Mouse (Mus musculus): Measurements from ENCODE around the gene Nfia. TPM values are rescaled to one million over a fixed set of nuclear protein-coding genes. Genes with fewer than 3 reads are reported as not detected.

Gene Nfia
- polyA plus RNA-seq, 1 experiment = 1.4 TPM

DNA sequence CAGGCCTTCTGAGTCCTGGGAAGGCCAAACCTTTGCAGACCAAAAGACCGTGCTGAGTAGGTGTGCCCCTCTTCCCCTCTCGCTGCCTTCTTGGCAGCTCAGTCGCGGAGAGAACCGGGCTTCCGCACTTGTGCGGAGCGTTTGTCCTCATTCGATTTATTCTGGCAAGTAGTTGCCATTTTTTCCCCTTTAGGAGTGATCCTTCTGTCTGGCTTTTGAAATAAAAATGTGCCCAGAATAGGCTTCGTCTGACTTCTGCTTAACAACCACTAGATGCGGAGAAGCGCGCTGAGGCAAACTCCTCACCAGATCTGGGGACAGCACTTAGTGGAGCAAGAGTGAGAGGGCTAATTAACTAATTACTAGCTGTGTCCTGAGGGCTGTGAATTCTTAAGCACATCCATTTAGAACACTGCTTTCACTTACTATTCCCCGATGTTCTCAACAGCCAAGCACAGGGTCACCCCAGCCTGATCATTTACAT lies 14.5 kb upstream of the Nfia start:
- Histone ChIP-seq H3K4me1 (ENCODE audit: control insufficient read depth, insufficient read depth, low read length) (no peaks in the 10 kb centered on the region), H3K9me3 (replicated peaks; ENCODE audit: control insufficient read depth, insufficient read depth, low read length, poor library complexity, severe bottlenecking) (peaks cover 4% of the 10 kb centered on the region), H3K27me3 (ENCODE audit: control insufficient read depth, insufficient read depth, low read length, poor library complexity, severe bottlenecking) (peaks cover 15% of the 10 kb centered on the region), H3K27ac (ENCODE audit: insufficient read depth, low read length) (no peak overlapping the region), H3K4me3 (ENCODE audit: low read depth, low read length) (peak overlapping the region; percentile 48; the same call in 1 of the 2 replicates), H3K36me3 (ENCODE audit: control insufficient read depth, insufficient read depth, low read length, poor library complexity, severe bottlenecking) (no peaks in the 10 kb centered on the region), H3K9ac (ENCODE audit: low read depth, poor library complexity, severe bottlenecking) (no peak overlapping the region)
- no peak for TF ChIP-seq CTCF (IDR thresholded peaks at IDR 0.05; ENCODE audit: low read depth, low read length)
- TF ChIP-seq EP300 (IDR thresholded peaks at IDR 0.05; ENCODE audit: insufficient read depth, low read depth, low read length) = no peak
- TF ChIP-seq POLR2A (IDR thresholded peaks at IDR 0.05; ENCODE audit: insufficient read depth, low read length) = no peak

DNA sequence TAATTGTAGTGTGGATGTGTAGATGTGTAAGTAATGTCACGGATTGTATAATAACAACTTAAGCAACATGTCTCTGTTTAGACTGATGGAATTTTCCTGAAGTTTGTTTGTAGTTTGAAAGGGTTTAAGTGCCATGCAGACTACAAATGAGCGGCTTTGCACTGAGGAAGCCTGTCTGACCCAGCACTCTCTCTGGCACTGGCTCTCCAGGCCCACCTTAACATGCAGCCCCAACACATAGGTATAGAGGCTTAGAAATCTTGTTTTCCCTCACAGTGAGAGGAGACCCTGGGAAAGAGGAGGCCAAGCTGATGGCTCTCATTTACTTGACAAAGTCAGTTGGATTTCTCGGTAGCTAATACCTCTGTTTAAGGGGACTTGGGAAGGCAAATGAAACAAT lies 13.9 kb upstream of the Nfia start:
- TF ChIP-seq POLR2A (IDR thresholded peaks at IDR 0.05; ENCODE audit: insufficient read depth, low read length) = no peak
- TF ChIP-seq EP300 (IDR thresholded peaks at IDR 0.05; ENCODE audit: insufficient read depth, low read depth, low read length) = no peak
- TF ChIP-seq CTCF (IDR thresholded peaks at IDR 0.05; ENCODE audit: low read depth, low read length) = no peak
- Histone ChIP-seq H3K4me3 (ENCODE audit: low read depth, low read length) (no peak overlapping the region), H3K27ac (ENCODE audit: insufficient read depth, low read length) (no peak overlapping the region), H3K9ac (ENCODE audit: low read depth, poor library complexity, severe bottlenecking) (no peak overlapping the region), H3K27me3 (ENCODE audit: control insufficient read depth, insufficient read depth, low read length, poor library complexity, severe bottlenecking) (peaks cover 13% of the 10 kb centered on the region), H3K4me1 (ENCODE audit: control insufficient read depth, insufficient read depth, low read length) (no peaks in the 10 kb centered on the region), H3K9me3 (replicated peaks; ENCODE audit: control insufficient read depth, insufficient read depth, low read length, poor library complexity, severe bottlenecking) (peaks cover 4% of the 10 kb centered on the region), H3K36me3 (ENCODE audit: control insufficient read depth, insufficient read depth, low read length, poor library complexity, severe bottlenecking) (no peaks in the 10 kb centered on the region)

DNA sequence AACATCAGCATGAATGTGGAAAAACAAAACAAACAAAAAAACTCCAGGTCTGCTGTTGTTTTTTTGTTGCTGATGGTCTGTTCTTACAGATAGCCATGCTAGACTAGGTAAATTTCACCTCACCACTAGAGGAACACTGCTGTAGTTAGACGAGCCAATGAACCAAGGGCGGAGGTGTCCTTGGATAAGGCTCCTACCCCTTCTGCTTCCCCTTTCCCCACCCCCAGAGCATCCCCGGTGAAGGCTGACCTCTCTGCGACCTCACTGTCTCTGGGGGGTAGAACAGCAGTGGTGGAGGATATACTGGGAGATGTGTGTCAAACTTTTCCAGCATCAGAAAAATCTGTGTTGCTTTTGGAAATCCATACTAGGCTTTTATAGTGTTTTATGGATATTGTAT lies 7.9 kb upstream of the Nfia start:
- TF ChIP-seq POLR2A (IDR thresholded peaks at IDR 0.05; ENCODE audit: insufficient read depth, low read length) = no peak
- no peak for TF ChIP-seq EP300 (IDR thresholded peaks at IDR 0.05; ENCODE audit: insufficient read depth, low read depth, low read length)
- TF ChIP-seq CTCF (IDR thresholded peaks at IDR 0.05; ENCODE audit: low read depth, low read length) = no peak
- no peak overlapping the region for H3K27ac ChIP-seq (ENCODE audit: insufficient read depth, low read length)
- no peaks in the 10 kb centered on the region for H3K36me3 ChIP-seq (ENCODE audit: control insufficient read depth, insufficient read depth, low read length, poor library complexity, severe bottlenecking)
- H3K4me3 ChIP-seq (ENCODE audit: low read depth, low read length) = no peak overlapping the region
- H3K27me3 ChIP-seq (ENCODE audit: control insufficient read depth, insufficient read depth, low read length, poor library complexity, severe bottlenecking) = no peaks in the 10 kb centered on the region; the same call in 1 of the 2 replicates
- no peak overlapping the region for H3K9ac ChIP-seq (ENCODE audit: low read depth, poor library complexity, severe bottlenecking)
- H3K9me3 ChIP-seq (replicated peaks; ENCODE audit: control insufficient read depth, insufficient read depth, low read length, poor library complexity, severe bottlenecking) = no peaks in the 10 kb centered on the region
- no peaks in the 10 kb centered on the region for H3K4me1 ChIP-seq (ENCODE audit: control insufficient read depth, insufficient read depth, low read length)

DNA sequence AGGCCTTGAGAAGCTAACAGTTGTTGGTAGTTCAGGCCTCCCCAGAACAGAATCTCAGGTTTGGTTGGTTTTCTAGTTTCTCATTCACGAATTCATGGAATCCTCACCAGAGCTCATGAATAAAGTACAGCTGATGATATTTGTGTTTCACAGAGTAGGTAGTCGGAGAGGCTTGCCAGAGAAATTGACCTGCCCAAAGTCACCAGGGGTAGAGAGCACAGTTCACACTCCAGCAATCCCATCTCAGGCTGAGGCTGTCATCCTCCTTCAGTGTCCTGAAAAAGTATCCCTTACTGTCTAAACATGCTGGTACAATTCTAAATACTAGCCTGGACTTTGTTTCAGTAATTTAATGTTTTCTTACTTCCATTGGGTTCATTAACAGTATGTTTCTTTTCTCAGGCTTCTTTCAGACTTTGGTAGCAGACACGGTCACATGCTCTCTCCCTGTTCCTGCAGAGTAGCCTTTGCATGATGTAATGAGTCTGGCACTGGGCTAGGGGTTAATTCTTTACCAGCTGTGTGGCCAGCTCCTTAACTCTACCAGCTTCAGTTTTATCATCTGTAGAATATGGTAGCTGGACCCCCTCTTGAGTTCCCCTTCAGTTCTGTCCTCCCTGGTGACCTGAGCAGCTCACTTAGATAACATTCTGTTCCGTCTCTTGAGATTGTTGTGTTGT lies 7.1 kb upstream of the Nfia start:
- Histone ChIP-seq H3K27me3 (ENCODE audit: control insufficient read depth, insufficient read depth, low read length, poor library complexity, severe bottlenecking) (no peaks in the 10 kb centered on the region), H3K9me3 (replicated peaks; ENCODE audit: control insufficient read depth, insufficient read depth, low read length, poor library complexity, severe bottlenecking) (no peaks in the 10 kb centered on the region), H3K9ac (ENCODE audit: low read depth, poor library complexity, severe bottlenecking) (no peak overlapping the region), H3K27ac (ENCODE audit: insufficient read depth, low read length) (no peak overlapping the region), H3K4me1 (ENCODE audit: control insufficient read depth, insufficient read depth, low read length) (no peaks in the 10 kb centered on the region), H3K4me3 (ENCODE audit: low read depth, low read length) (no peak overlapping the region), H3K36me3 (ENCODE audit: control insufficient read depth, insufficient read depth, low read length, poor library complexity, severe bottlenecking) (no peaks in the 10 kb centered on the region)
- TF ChIP-seq CTCF (IDR thresholded peaks at IDR 0.05; ENCODE audit: low read depth, low read length) = no peak
- TF ChIP-seq EP300 (IDR thresholded peaks at IDR 0.05; ENCODE audit: insufficient read depth, low read depth, low read length) = no peak
- no peak for TF ChIP-seq POLR2A (IDR thresholded peaks at IDR 0.05; ENCODE audit: insufficient read depth, low read length)

DNA sequence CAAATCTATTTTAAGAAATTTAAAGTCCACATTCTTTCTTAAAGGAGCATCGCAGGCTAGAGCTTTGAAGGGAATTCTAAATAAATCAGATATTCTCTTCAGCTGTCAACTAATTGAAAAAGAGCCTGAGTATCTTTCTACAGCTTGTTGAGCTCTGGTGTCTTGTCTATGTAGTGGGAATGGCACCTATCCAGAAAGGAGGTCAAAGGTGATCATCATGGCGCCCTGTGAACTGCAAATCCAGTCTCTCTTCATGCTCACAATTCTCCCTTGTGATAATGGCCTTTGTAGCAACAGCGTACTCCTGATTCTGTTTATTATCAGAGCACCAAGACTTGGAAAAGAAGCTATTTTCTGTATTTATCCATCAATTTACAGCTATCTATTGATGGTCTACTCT lies 6.4 kb upstream of the Nfia start:
- no peak overlapping the region for H3K27ac ChIP-seq (ENCODE audit: insufficient read depth, low read length)
- no peaks in the 10 kb centered on the region for H3K36me3 ChIP-seq (ENCODE audit: control insufficient read depth, insufficient read depth, low read length, poor library complexity, severe bottlenecking)
- H3K4me1 ChIP-seq (ENCODE audit: control insufficient read depth, insufficient read depth, low read length) = no peaks in the 10 kb centered on the region
- no peaks in the 10 kb centered on the region for H3K27me3 ChIP-seq (ENCODE audit: control insufficient read depth, insufficient read depth, low read length, poor library complexity, severe bottlenecking)
- no peak overlapping the region for H3K9ac ChIP-seq (ENCODE audit: low read depth, poor library complexity, severe bottlenecking)
- H3K9me3 ChIP-seq (replicated peaks; ENCODE audit: control insufficient read depth, insufficient read depth, low read length, poor library complexity, severe bottlenecking) = no peaks in the 10 kb centered on the region
- TF ChIP-seq CTCF (IDR thresholded peaks at IDR 0.05; ENCODE audit: low read depth, low read length) (no peak), EP300 (IDR thresholded peaks at IDR 0.05; ENCODE audit: insufficient read depth, low read depth, low read length) (no peak), POLR2A (IDR thresholded peaks at IDR 0.05; ENCODE audit: insufficient read depth, low read length) (no peak)
- H3K4me3 ChIP-seq (ENCODE audit: low read depth, low read length) = no peak overlapping the region

DNA sequence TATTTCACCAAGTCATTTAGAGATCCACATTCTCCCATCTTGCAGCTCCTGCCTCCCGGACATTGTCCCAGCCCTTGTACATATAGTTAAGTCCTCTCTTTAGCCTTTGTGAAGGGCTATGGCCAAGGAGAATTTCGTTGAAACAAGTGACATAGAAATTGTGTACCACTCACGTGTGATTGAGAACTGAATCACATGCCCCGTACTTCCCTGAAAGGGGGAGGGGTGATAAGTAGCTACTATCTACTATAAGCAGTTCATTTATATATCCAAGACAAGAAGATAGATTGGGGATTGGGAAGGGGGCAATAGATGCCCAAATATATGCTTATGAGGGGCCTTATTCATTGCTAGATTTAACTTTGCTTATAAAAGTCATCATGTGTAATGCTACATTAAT lies 5.5 kb upstream of the Nfia start:
- TF ChIP-seq EP300 (IDR thresholded peaks at IDR 0.05; ENCODE audit: insufficient read depth, low read depth, low read length) (no peak), POLR2A (IDR thresholded peaks at IDR 0.05; ENCODE audit: insufficient read depth, low read length) (no peak), CTCF (IDR thresholded peaks at IDR 0.05; ENCODE audit: low read depth, low read length) (no peak)
- no peaks in the 10 kb centered on the region for H3K9me3 ChIP-seq (replicated peaks; ENCODE audit: control insufficient read depth, insufficient read depth, low read length, poor library complexity, severe bottlenecking)
- H3K4me3 ChIP-seq (ENCODE audit: low read depth, low read length) = no peak overlapping the region
- no peak overlapping the region for H3K9ac ChIP-seq (ENCODE audit: low read depth, poor library complexity, severe bottlenecking)
- no peak overlapping the region for H3K27ac ChIP-seq (ENCODE audit: insufficient read depth, low read length)
- no peaks in the 10 kb centered on the region for H3K4me1 ChIP-seq (ENCODE audit: control insufficient read depth, insufficient read depth, low read length)
- H3K36me3 ChIP-seq (ENCODE audit: control insufficient read depth, insufficient read depth, low read length, poor library complexity, severe bottlenecking) = no peaks in the 10 kb centered on the region
- H3K27me3 ChIP-seq (ENCODE audit: control insufficient read depth, insufficient read depth, low read length, poor library complexity, severe bottlenecking) = no peaks in the 10 kb centered on the region
